8 mouse cellular contexts compared by ENCODE assay signal in genomic region chr16:35022242-35023137, GRCm38 (mm10). TPM values are rescaled to one million over a fixed set of nuclear protein-coding genes. Genes with fewer than 3 reads are reported as not detected.
A peak's percentile ranks its signal among the peaks of the same experiment; 100 is the strongest.
DNase-seq lines count a peak whose midpoint lies in the region; ATAC-seq and TF ChIP-seq lines count a peak whose summit lies in the region.

Gene Hacd2, plus strand, starts transcription at chr16:35022428.

- peaks cover 27% of the 10 kb centered on the region for H3K36me3 ChIP-seq in forebrain, embryonic 10.5 days (replicated peaks)
- 0 out of 2 replicates have a peak, but pooled peaks cover 3% of the 10 kb centered on the region for H3K36me3 ChIP-seq in heart, embryonic 15.5 days
- no peaks in the 10 kb centered on the region; the same call in none of the 2 replicates for H3K36me3 ChIP-seq in liver, embryonic 14.5 days (replicated peaks; ENCODE audit: control insufficient read depth, insufficient read depth, low read depth)
- peaks cover 2% of the 10 kb centered on the region; the same call in 1 of the 2 replicates for H3K36me3 ChIP-seq in neural tube, embryonic 11.5 days (ENCODE audit: control insufficient read depth, insufficient read depth, low read length)
- H3K36me3 ChIP-seq in stomach, postnatal 0 days (ENCODE audit: control insufficient read depth, insufficient read depth, low read length): no peaks in the 10 kb centered on the region

- no peak for TF ChIP-seq CTCF in liver, embryonic 14.5 days (IDR thresholded peaks at IDR 0.05; ENCODE audit: low read depth)
- no peak for TF ChIP-seq CTCF in stomach, postnatal 0 days (IDR thresholded peaks at IDR 0.05; ENCODE audit: low read depth)

- DNase-seq in c-Kit-negative CD71-positive TER-119-positive erythroid progenitor cells, embryonic 14.5 days (ENCODE audit: low read depth, low spot score): peak; percentile 81
- peak; percentile 97 for DNase-seq in forebrain, embryonic 10.5 days (ENCODE audit: extremely low spot score, low spot score)
- peak; percentile 95 to 97 for DNase-seq in kidney, postnatal 25 days
- DNase-seq in liver, embryonic 14.5 days (ENCODE audit: low read depth in 3 of 3, low spot score in 3 of 3): peak; percentile 80 to 81 (median 81)
- peak; percentile 97 for DNase-seq in neural tube, embryonic 11.5 days (ENCODE audit: low spot score)
- DNase-seq in stomach, postnatal 0 days (ENCODE audit: low spot score): peak; percentile 97

- H3K4me2 ChIP-seq in heart, embryonic 15.5 days: peak within 1 kb of the TSS; percentile 80
- peak within 1 kb of the TSS; percentile 79 for H3K4me2 ChIP-seq in liver, embryonic 14.5 days (ENCODE audit: low read depth)
- H3K4me2 ChIP-seq in neural tube, embryonic 11.5 days (ENCODE audit: low read depth): peak within 1 kb of the TSS; percentile 52
- peak within 1 kb of the TSS; percentile 74 for H3K4me2 ChIP-seq in stomach, postnatal 0 days (replicated peaks; ENCODE audit: low read depth)

- H3K9me3 ChIP-seq in forebrain, embryonic 10.5 days: peaks cover 2% of the 10 kb centered on the region; the same call in 1 of the 2 replicates
- no peaks in the 10 kb centered on the region for H3K9me3 ChIP-seq in heart, embryonic 15.5 days (replicated peaks)
- no peaks in the 10 kb centered on the region; the same call in 1 of the 2 replicates for H3K9me3 ChIP-seq in liver, embryonic 14.5 days (ENCODE audit: control insufficient read depth, low read length)
- no peaks in the 10 kb centered on the region for H3K9me3 ChIP-seq in neural tube, embryonic 11.5 days (ENCODE audit: control insufficient read depth, low read length)
- no peaks in the 10 kb centered on the region for H3K9me3 ChIP-seq in stomach, postnatal 0 days (ENCODE audit: control insufficient read depth, low read length)

- WGBS in forebrain, embryonic 10.5 days: under 1% methylated on average over 97 of the region's 97 CpGs
- under 1% methylated on average over 91 of the region's 97 CpGs for WGBS in heart, embryonic 15.5 days
- 1% methylated on average over 82 of the region's 97 CpGs for WGBS in liver, embryonic 14.5 days (ENCODE audit: insufficient replicate concordance)
- WGBS in neural tube, embryonic 11.5 days: under 1% methylated on average over 83 of the region's 97 CpGs
- WGBS in stomach, postnatal 0 days: 1% methylated on average over 53 of the region's 97 CpGs

- peaks cover 10% of the 10 kb centered on the region for H3K4me1 ChIP-seq in forebrain, embryonic 10.5 days
- H3K4me1 ChIP-seq in heart, embryonic 15.5 days (replicated peaks): peaks cover 3% of the 10 kb centered on the region; the same call in 1 of the 2 replicates
- peaks cover 3 to 5% of the 10 kb centered on the region in 2 experiments for H3K4me1 ChIP-seq in liver, embryonic 14.5 days (replicated peaks; ENCODE audit: control insufficient read depth in 2 of 2, insufficient read depth in 2 of 2, low read length in 1 of 2)
- no peaks in the 10 kb centered on the region for H3K4me1 ChIP-seq in neural tube, embryonic 11.5 days (ENCODE audit: control insufficient read depth, insufficient read depth, low read length)
- H3K4me1 ChIP-seq in stomach, postnatal 0 days (replicated peaks; ENCODE audit: control insufficient read depth, insufficient read depth): no peaks in the 10 kb centered on the region

- peak within 1 kb of the TSS; percentile 85 for H3K4me3 ChIP-seq in forebrain, embryonic 10.5 days
- H3K4me3 ChIP-seq in heart, embryonic 15.5 days: peak within 1 kb of the TSS; percentile 85
- H3K4me3 ChIP-seq in liver, embryonic 14.5 days (ENCODE audit: insufficient read depth in 1 of 2, low read depth in 2 of 2, low read length in 2 of 2): peak within 1 kb of the TSS; percentile 69 to 97
- H3K4me3 ChIP-seq in neural tube, embryonic 11.5 days (ENCODE audit: low read depth, low read length): peak within 1 kb of the TSS; percentile 88
- H3K4me3 ChIP-seq in stomach, postnatal 0 days (ENCODE audit: low read depth, low read length): peak within 1 kb of the TSS; percentile 90

- TF ChIP-seq EP300 in liver, embryonic 14.5 days (IDR thresholded peaks at IDR 0.05; ENCODE audit: low read depth): no peak
- TF ChIP-seq EP300 in stomach, postnatal 0 days (optimal IDR thresholded peaks at IDR 0.05): no peak

- peaks cover 32% of the 10 kb centered on the region for H3K27me3 ChIP-seq in forebrain, embryonic 10.5 days (ENCODE audit: poor library complexity, severe bottlenecking)
- peaks cover 15% of the 10 kb centered on the region; the same call in 1 of the 2 replicates for H3K27me3 ChIP-seq in heart, embryonic 15.5 days
- peaks cover 3% of the 10 kb centered on the region for H3K27me3 ChIP-seq in liver, embryonic 14.5 days (ENCODE audit: control insufficient read depth, insufficient read depth, low read length)
- no peaks in the 10 kb centered on the region for H3K27me3 ChIP-seq in neural tube, embryonic 11.5 days (ENCODE audit: control insufficient read depth, insufficient read depth, low read length)
- no peaks in the 10 kb centered on the region for H3K27me3 ChIP-seq in stomach, postnatal 0 days (ENCODE audit: control insufficient read depth, insufficient read depth, low read length)

- H3K27ac ChIP-seq in forebrain, embryonic 10.5 days: peak within 1 kb of the TSS; percentile 94
- H3K27ac ChIP-seq in heart, embryonic 15.5 days: peak within 1 kb of the TSS; percentile 85
- no peak within 1 kb of the TSS for H3K27ac ChIP-seq in liver, embryonic 14.5 days
- H3K27ac ChIP-seq in neural tube, embryonic 11.5 days (ENCODE audit: low read depth, low read length): peak within 1 kb of the TSS; percentile 83
- H3K27ac ChIP-seq in stomach, postnatal 0 days (replicated peaks): peak within 1 kb of the TSS; percentile 84

- H3K9ac ChIP-seq in heart, embryonic 15.5 days: peak within 1 kb of the TSS; percentile 85
- H3K9ac ChIP-seq in liver, embryonic 14.5 days (replicated peaks): peak within 1 kb of the TSS; percentile 84
- peak within 1 kb of the TSS; percentile 87 for H3K9ac ChIP-seq in neural tube, embryonic 11.5 days (ENCODE audit: low read length)
- peak within 1 kb of the TSS; percentile 86 for H3K9ac ChIP-seq in stomach, postnatal 0 days (ENCODE audit: low read length)

- ATAC-seq in CD4-positive, CD25-positive, alpha-beta regulatory T cell, adult 4 months: peak; percentile 96
- peak; percentile 99 for ATAC-seq in heart, embryonic 15.5 days (replicated peaks; ENCODE audit: insufficient number of reproducible peaks, insufficient read depth, low FRiP score, low read depth)
- ATAC-seq in liver, embryonic 14.5 days (ENCODE audit: insufficient read depth): peak; percentile 98
- peak; percentile 99 for ATAC-seq in neural tube, embryonic 11.5 days (ENCODE audit: insufficient read depth, low FRiP score, low TSS enrichment)
- ATAC-seq in stomach, postnatal 0 days (ENCODE audit: low FRiP score, low TSS enrichment): peak; percentile 99

RNA-seq across cellular contexts. Expression of gene Hacd2, which starts in this region (rescaled TPM):
- 10 to 100 TPM; 11.9 to 13.4 TPM for polyA plus RNA-seq in CD4-positive, CD25-positive, alpha-beta regulatory T cell, adult 4 months (2017; shearing (Covaris generic))
- 69.8 and 94.8 TPM in 2 replicates for polyA plus RNA-seq in forebrain, embryonic 10.5 days (2016; fragmentation: Nextera tagmentation; extraction: Ambion mirVana)
- polyA plus RNA-seq in heart, embryonic 15.5 days (2015; fragmentation: Nextera tagmentation; extraction: Ambion mirVana): 53.7 and 65.8 TPM in 2 replicates
- polyA plus RNA-seq in liver, embryonic 14.5 days (2012; rRNA removed): 16.2 and 33.4 TPM in 2 replicates
- polyA plus RNA-seq in liver, embryonic 14.5 days (2014; fragmentation: Nextera tagmentation; extraction: Ambion mirVana): 55.5 and 58.0 TPM in 2 replicates
- 25.7 and 29.3 TPM in 2 replicates for polyA plus RNA-seq in neural tube, embryonic 11.5 days (2014; fragmentation: Nextera tagmentation; extraction: Ambion mirVana)
- 99.6 and 107 TPM in 2 replicates for polyA plus RNA-seq in stomach, postnatal 0 days (2015; fragmentation: Nextera tagmentation; extraction: Ambion mirVana)
